Mouse (Mus musculus): ENCODE measurements around the gene Micall1. TPM values are rescaled to one million over a fixed set of nuclear protein-coding genes. Genes with fewer than 3 reads are reported as not detected.

Gene Micall1
- total RNA-seq, 4 experiments from 2014 or later: 36.0 to 40.9 (median 38.3) TPM

- DNase-seq (ENCODE audit: low spot score in 2 of 2): no peak
These were observed 20.6 kb downstream of the Micall1 start for GRCm38 (mm10) chr15:79129311-79129710.

GRCm38 (mm10) chr15:79130782-79131181 lies 22.1 kb downstream of the Micall1 start:
- no peak for DNase-seq (ENCODE audit: low spot score in 2 of 2)

- DNase-seq (ENCODE audit: low spot score in 2 of 2): no peak
These were observed 22.7 kb downstream of the Micall1 start for GRCm38 (mm10) chr15:79131442-79131841.

GRCm38 (mm10) chr15:79133191-79133661 lies 24.5 kb downstream of the Micall1 start:
- DNase-seq (ENCODE audit: low spot score in 2 of 2): no peak

DNA sequence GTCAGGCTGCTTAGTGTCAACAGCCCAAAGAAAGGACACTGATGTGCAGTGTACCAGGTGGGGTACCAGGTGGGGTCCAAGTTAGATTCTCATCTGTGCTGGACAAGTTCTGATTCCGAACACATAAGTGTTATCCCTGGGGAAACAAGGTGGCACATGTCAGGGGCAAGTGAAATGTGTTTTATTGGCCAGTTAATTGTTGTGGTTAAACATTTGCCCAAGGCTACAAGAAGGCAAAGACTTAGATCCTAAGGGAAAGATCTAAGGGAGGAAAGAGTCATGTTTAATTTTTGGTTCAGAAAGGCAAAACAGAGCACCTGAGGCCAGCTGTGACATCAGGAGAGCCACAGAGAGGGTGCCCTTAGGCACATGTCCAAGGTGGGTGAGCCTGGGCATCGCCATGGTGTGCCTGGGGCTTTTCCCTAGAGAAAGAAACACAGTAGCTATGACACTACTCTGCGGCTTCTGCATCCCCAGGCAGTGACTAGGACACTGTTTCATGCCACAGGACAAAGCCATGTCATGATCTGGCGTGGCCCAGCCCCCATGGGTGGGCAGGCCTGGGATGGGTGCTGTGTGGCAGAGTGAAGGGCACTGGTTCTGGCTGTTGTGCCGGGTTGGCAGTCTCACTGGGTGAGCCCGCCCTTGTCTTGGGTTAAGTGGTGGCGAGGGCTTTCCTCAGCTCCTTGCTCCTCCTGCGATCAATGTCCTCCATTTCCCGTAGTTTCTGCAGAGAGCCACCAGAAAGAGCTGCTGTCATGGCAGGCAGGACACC lies 26.0 kb downstream of the Micall1 start:
- DNase-seq (ENCODE audit: low spot score in 2 of 2): no peak

DNA sequence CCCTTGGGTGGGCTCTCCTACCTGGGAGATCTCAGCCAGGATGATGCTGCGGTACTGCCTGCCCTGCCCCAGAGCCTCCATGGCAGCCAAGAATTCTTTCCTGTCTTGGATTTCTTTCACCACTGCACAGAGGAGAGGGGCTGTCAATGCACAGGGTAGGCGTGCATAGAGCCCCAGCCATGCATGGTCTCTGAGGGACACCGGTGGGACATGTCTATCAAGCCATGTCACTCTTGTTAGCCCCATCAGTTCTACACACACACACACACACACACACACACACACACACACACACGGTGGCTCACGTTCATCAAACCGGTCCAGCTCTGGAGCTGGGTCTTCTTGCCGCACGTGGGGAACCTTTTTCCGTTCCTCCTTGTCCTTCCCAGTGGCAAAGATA lies 26.6 kb downstream of the Micall1 start:
- no peak for DNase-seq (ENCODE audit: low spot score in 2 of 2)

GRCm38 (mm10) chr15:79135783-79136575 lies 27.3 kb downstream of the Micall1 start:
- no peak for DNase-seq (ENCODE audit: low spot score in 2 of 2)

- DNase-seq (ENCODE audit: low spot score in 2 of 2): no peak
These were observed 30.9 kb downstream of the Micall1 start for GRCm38 (mm10) chr15:79139640-79140039.

GRCm38 (mm10) chr15:79140866-79141565 lies 32.3 kb downstream of the Micall1 start, which contains the start of the genes Polr2f and 1700088E04Rik:
TSS of gene Polr2f (plus strand) at chr15:79141009.
TSS of gene 1700088E04Rik (minus strand) at chr15:79141253.
- DNase-seq (ENCODE audit: low spot score in 2 of 2): peak; percentile 91 to 94

GRCm38 (mm10) chr15:79141566-79141917 lies 32.8 kb downstream of the Micall1 start:
- DNase-seq (ENCODE audit: low spot score in 2 of 2): no peak

GRCm38 (mm10) chr15:79143316-79143715 lies 34.6 kb downstream of the Micall1 start:
- DNase-seq (ENCODE audit: low spot score in 2 of 2): no peak

GRCm38 (mm10) chr15:79144021-79144420 lies 35.3 kb downstream of the Micall1 start:
- DNase-seq (ENCODE audit: low spot score in 2 of 2): no peak

GRCm38 (mm10) chr15:79145522-79145921 lies 36.8 kb downstream of the Micall1 start:
- no peak for DNase-seq (ENCODE audit: low spot score in 2 of 2)

GRCm38 (mm10) chr15:79148533-79148932 lies 39.8 kb downstream of the Micall1 start:
- DNase-seq (ENCODE audit: low spot score in 2 of 2): peak in 1 of 2 experiments; percentile 81

DNA sequence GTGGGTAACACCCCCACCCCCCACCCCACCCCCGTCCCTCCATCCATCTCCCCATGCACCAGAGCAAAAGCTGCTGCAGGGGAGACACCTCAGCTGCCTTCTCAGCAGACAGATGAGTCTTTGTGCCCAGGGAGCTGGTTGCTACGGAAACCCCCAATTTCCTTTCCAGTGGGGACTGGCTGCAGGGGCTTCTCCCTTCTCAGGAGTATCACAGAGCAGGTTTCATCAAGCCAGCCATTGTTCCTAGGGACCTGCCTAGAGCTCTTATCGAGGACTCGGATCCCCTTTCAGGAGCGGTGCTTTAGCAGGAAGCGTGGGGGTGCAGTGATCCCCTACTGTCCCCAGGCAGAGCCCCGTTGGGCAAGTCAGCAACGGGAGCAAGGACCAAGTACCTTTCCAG lies 43.2 kb downstream of the Micall1 start:
- no peak for DNase-seq (ENCODE audit: low spot score in 2 of 2)

DNA sequence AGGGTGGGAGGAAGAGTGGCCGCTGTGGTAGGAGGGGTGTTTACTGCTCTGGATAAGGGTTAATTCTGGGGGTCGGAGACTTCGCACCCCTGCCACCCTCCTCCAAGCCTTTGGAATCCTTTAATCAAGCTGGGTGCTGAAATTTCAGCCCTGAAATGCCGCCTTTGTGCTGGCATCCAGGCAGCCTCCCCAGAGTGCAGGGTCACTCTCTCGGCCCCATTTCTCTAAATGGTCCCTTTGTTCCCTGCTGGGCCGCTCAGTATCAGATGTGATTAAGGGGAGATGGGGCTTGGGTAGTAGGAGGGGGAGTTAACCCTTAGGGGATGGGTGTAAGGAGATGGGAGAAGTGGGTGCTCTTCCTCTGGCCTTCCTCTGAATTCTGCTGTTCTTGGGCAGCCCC lies 44.0 kb downstream of the Micall1 start:
- no peak for DNase-seq (ENCODE audit: low spot score in 2 of 2)

- DNase-seq (ENCODE audit: low spot score in 2 of 2): no peak
These were observed 46.9 kb downstream of the Micall1 start for GRCm38 (mm10) chr15:79155572-79155971.

DNA sequence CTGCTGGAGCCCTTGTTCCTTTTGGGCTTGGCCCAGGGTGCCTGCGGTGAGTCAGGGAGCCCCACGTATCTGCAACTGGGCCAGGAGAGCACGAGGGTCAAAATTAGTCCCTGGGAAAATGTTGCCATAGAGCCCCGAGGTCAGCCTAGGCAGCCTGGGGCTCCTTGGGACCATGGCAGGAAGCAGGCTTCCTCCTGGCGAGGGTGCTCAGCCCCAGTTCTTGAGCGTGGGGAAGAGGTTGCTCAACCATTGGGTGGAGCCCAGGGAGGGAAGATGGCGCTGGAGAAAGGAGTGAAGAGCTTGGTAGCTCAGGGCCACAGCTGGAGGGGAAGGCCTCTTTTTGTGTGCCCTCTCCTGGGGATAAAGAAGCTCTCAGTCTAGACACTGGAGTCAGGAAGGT lies 53.6 kb downstream of the Micall1 start:
- DNase-seq (ENCODE audit: low spot score in 2 of 2): no peak

DNA sequence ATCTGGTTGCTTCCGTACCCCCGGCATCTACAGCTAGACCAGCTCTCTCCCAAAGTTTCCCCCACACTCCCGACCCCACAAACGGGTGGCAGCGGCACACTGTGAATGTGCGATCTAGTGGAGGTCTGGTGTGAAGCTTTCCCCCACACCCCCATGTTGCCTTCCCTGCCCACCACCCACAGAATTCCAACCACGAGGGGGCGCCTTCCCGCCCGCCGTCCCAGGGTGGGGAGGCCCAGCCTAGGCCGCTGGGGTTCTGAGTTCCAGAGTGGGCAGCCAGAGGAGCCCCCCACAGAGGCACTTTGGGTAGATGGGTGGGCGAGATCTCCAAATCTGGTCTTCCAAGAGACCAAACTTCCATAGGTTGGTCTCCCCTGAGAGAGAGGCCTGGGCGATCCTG lies 54.1 kb downstream of the Micall1 start:
- DNase-seq (ENCODE audit: low spot score in 2 of 2): no peak

DNA sequence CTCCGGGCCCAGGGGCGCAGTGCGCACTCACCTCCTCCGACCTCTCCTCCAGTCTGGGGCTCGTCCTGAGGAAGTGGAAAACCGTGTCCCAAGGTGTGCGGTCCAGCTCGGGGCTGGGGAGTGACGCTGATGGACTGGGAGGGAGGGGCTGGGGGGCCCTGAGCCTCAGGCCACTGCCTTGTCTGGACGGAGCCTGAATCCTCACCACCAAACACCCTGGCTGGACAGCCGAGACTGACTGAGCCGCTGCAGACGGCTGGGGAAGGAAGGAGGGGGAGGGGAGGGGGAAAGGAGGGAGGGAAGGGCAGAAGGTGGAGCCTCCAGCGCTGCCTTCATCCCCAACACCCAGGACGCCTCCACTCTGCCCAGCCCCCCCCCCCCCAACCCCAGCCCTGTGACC lies 55.6 kb downstream of the Micall1 start:
- no peak for DNase-seq (ENCODE audit: low spot score in 2 of 2)

DNA sequence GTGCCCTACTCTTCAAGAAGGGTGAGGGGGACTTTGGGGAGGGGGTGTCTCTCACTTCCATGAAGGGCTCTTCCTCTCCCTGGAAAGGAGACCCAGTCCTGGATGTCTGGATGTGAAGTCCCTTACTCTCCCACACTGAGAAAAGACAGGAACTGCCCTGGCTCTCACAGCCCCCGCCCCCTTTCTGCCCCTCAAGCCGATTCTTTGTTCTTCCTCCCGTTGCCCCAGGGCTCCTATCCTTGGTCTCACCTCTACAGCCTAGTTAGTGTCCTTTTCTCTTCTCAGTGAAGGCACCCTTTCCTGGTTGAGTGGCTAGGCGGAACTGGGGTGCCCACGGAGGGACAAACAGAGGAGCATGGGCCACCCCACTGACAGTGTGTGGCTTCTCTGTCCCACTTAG lies 56.4 kb downstream of the Micall1 start, which contains the start of gene Sox10:
TSS of gene Sox10 (minus strand) at position 101 of the 400 bp plus-strand sequence.
- no peak for DNase-seq (ENCODE audit: low spot score in 2 of 2)

DNA sequence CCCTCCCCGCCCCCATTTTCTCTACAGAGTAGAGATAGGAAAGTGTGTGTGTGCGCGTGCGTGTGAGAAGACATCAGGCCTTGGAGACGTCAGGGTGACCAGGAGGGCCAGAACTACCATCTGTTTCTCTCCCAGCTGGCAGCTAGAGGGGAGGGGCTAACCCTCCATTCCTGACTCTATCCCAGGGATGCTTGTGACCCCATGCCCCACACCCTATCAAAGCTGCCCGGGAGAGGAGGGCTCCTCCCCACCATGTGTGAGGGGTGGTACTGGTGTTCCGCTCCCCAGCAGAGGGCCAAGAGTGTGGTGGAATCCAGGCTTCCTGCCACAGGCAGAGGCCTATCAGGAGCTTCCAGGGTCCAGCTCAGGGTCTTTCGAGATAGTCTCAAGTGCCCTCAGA lies 58.0 kb downstream of the Micall1 start:
- no peak for DNase-seq (ENCODE audit: low spot score in 2 of 2)

Measured in layer of hippocampus, adult 8-10 months (tissue).